Mouse (Mus musculus) v-Abl transformed pro-B cells (cell line): Measurements from ENCODE around the gene Rcl1.

Experiments used
- in situ Hi-C, 2 experiments: fragments of 400-800 bp; cut with MboI; formaldehyde crosslinking; loops; one replicate each; pipeline ENCODE4 v1.15.1; 2025; ENCODE audit not compliant: unreplicated experiment in 2 of 2

The Rcl1 gene

DNA sequence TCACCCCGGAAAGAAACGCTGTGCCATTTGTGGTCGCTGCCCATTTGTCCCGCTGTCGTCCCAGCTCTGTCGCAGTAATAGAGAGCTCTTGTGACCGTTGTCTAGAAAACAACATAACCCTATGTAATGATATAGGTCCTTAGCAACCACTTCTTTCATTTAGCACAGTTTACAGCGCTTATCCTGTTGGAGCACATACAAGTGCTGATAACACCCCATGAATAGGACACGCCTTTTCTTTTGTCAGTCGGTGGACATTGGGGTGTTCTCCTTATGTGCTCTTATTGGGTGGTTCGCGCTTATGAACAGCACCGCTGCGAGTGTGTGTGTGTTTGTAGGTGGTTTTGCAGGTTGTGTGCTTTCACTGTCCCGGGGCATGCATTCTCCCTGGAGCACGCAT, 39.8 kb downstream of the Rcl1 start:
- in situ Hi-C loops, result no loop called here

DNA sequence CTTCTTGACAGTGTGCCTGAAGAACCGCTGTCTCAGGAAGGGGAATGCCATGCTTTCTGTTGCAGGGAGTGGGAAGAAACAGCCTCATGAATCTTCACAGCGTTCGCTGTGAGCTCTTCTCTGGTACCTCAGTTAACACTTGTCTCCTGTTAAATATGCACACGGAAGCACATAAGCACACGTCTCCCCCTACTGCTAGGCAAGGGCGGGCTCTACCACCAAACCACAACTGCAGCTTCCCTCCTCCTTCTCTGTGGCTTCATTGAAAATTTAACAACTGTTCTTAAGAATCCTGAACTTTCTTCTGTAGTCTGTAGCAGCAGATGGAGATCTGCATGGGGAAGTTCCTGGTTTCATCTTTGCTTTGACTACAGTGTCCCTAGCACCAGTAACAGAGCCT, 41.1 kb downstream of the Rcl1 start:
- in situ Hi-C loops, result no loop called here

DNA sequence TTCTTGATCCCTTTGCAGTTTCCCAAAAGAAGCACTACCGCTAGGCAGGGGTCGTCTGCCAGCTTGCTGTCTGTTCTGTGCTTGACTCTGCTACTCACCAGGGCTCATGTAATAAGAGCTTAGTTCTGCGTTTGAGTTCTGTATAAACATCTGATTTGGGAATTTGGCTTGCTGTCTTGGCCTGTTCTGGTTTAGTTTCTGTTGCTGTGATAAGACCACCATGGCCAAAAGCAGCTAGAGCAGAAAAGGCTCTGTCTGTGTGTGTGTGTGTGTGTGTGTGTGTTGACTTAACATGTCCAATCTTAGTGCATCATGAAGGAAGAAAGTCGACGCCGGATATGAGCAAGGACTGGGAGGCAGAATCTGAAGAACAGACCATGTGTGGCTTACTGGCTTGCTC, 44.2 kb downstream of the Rcl1 start:
- in situ Hi-C loops, result no loop called here

DNA sequence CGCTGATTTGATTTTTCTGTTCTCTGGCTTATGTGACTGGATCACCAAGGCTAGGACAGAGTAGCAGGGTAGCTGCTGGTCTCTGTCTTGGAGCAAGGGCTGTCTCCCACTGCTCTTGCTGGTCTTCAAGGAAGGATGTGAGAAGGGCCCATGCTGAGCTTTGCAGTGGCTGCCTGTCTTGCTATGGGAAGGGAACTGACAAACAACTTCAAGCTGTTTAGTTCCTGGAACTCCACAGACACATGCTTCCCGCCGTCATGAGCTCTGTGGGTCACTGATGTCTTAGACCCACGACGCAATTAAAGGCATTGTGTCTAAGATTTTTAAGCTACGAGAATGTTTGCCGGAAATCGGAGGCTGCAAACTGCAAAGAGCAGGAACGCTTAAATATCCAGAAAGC, 45.6 kb downstream of the Rcl1 start:
- in situ Hi-C loops, result no loop called here

DNA sequence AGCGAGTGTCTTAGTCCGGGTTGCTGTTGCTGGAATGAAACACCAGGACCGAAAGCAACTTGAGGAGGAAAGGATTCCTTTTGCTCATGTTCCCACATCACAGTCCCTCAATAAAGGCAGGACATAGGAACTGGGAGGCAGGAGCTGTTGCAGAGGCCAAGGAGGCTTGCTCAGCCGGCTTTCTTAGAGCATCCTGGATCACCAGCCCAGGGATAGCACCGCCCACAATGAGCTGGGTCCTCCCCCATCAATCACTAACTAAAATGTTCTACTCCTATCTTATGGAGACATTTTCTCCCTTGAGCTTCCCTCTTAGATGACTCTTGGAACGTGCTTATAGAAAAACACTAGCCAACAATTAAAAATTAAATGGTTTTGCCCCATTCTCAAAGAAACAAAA, 48.4 kb downstream of the Rcl1 start:
- in situ Hi-C loops, result no loop called here

DNA sequence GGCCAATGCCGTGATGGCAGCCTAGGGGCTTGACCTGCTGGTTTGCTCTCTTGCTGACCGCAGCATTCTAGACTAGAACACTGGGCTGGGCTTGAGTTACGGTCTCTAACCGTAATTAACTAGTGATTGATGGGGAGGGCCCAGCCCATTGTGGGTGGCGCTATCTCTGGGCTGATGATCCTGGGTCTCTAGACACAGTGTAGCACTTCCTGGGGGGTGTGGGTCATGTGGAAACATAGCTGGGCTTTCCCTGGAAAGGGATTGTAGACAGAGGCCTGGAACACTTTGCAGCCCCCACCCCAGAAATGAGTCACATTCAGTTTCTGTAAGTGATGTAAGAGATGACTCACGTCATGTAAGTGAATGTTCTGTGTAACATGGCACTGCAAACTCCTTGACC, 48.9 kb downstream of the Rcl1 start:
- in situ Hi-C loops, result no loop called here

DNA sequence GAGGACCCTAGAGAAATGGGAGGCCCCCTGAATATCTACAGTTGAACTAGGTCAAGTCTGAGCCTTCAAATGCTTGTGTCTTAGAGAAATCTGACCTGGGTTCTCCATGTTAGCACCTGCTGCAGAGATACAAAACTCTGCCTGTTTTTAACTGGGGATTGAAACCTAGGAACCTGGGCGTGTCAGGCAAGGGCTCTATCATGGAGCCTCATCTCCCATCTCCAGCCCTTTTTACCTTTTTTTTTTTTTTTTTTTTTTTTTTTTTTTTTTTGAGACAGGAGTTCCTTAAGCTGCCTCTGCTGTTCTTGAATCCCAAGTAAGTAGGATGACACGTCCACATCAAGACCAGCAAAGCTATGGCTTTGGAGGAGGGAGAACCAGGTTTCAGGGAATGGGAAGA, 50.3 kb downstream of the Rcl1 start:
- in situ Hi-C loops, result no loop called here

DNA sequence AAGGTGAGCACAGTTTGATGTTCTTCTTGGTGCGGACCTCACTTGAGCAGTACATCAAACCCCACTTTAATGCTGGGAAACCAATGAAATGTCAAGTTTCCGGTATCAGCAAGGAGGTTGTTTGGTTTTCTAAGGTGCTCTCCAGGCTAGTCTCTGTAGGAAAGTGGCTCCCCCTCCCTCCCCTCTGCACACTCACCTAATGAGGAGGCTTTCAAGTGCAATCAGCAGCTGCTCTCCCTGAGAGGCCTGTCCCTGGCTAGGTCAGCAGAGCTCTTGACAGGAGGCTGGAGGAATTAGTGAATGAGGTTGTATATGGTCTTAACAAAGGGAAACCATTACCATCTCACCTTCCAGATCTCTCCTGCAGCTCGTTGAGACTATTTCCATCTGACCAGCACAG, 54.4 kb downstream of the Rcl1 start:
- in situ Hi-C loops, result no loop called here

DNA sequence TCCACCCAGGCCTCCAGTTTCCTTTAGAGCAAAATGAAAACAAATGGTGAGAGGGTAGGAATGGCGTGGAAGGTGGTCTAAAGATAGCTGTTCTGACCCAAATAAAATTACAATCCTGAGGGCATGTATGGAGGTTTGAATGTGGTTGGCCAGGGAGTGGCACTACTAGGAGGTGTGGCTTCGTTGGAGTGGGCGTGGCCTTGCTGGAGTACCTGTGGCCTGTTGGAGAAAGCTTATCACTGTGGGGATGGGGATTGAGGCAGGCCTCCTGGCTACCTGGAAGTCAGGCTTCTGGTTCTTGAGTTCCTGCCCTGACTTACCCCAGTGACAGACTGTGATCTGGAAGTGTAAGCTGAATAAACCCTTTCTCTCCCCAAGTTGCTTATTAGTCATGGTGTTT, 55.2 kb downstream of the Rcl1 start:
- in situ Hi-C loops, result no loop called here

DNA sequence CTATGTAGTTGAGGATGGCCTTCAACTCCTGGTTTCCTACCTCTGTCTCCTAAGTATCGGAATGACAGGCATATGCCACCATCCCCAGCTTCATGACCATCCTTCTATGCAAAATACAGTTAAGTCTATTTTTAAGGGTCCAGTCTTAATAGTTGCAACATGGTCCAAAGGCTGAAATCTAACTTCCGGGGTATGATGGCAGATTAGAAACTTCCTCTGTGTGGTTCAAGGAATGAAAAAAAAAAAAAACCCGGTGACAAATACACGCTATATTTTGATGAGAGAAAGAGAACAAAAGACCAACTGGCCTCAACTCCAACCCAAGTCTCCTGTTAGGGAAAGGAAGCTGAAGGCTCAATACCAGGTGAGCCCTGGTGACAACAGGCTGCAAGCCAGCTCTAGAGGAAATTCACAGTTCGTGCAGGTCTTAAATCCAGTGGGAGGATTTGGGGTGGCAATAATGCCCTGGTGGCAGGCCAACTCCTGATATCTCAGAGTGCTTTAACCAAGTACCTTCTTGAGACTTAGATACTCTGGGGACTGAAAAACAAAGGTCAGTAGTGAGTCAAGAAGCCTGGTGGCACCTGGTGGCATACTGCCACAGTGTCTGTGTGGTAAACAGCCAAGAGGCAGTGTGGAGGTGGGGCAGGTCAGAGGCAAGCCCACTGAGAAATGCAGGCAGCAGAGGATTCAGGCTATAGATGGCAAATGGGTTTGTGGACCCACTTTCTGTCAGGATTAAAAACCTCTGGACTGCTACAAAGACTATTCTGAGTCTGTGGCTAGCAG, 56.7 kb downstream of the Rcl1 start:
- in situ Hi-C loops, result no loop called here

DNA sequence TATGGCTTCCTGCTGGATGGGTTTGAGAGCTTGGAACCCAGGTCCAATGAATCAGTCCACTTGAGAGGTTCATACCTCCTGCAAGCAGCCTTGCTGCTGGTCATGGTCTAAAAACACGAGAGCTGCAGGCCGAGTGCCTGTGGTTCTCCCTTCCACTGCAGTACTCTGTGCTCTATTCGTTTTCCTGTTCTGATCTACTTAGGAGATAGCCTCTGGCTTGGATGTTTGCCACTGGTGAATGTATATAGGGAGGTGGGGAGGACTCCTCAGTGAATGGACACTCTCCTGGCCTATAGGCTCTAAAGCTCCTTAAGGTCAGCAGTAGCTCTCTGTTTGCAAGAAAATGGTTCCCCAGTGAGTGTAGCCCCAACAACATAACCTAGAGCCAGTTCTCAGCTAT, 57.3 kb downstream of the Rcl1 start:
- in situ Hi-C loops, result no loop called here

DNA sequence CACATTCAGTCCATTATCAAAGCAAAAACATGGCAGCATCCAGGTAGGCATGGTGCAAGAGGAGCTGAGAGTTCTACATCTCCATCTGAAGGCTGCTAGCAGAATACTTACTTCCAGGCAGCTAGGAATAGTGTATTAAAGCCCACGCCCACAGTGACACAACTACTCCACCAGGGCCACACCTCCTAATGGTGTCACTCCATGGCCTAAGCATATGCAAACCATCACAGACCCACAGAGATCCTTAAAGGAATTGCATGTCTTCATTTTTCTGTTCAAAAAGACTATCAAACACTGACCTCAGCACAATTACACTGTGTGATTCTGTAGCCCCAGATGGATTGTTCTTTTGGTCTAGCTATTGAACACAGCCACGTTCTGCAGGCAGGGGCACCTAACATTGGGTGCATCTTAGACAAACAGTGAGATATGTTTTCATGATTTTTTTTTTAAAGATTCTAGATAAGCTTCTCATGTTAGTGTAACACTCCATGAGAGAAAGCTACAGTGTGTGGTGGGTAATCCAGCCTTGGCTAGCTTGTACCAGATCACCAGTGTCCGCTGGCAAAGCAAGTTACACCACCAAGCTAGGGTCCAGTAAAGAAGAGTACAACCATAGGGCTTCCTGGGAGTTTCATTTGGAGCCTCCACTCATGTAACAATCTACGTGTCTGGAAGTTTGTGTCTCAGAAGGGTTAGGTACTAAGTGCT, 62.8 kb downstream of the Rcl1 start:
- in situ Hi-C loops, result no loop called here

DNA sequence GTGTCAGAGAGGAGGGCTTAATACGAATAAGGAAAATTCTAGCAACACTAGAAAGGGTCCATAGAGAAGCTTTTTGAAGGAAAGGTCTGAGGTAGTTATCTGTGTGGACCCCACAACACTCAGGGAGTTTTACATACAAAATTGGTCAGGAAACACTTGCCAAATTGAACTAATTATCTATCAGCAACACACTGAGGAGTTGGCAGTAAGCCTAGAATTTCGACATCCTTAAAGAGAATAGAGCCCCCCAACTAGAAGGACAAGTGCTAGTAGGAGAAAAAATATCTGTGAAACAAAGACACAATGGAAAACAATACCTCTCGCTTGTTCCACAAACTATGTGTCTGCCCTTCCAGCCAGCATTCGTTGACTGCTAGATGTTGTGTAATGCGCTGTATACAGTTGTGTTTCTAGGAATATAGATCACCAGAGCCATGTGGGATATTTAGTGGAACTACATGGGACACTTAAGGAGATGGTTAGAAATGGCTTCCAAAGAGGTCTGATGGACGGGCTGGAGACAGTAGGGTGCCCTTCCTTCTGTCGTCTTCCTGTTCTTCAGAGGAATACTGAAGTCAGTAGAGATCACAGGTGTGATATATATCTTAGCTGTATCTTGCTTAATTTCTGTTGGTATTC, 63.5 kb downstream of the Rcl1 start:
- in situ Hi-C loops, result no loop called here

DNA sequence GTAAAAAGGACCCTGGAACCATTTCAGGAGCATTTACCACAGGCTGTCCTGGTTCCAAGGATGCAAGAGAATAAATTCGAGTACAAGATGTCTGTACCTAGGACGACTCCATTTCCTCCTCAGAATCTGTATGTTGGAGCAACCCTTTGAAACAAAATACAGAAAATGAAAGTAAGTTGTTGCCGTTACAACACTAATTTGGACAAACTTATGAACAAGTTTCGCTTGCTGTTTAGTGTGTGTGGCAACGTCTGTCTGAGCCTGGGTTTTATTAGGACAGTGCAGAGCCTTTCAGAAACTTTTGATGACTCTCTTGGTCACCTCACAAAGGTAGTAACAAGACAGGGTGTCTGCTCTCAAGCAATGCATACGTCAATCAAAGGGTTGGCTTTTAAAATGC, 66.8 kb downstream of the Rcl1 start:
- in situ Hi-C loops, result no loop called here

DNA sequence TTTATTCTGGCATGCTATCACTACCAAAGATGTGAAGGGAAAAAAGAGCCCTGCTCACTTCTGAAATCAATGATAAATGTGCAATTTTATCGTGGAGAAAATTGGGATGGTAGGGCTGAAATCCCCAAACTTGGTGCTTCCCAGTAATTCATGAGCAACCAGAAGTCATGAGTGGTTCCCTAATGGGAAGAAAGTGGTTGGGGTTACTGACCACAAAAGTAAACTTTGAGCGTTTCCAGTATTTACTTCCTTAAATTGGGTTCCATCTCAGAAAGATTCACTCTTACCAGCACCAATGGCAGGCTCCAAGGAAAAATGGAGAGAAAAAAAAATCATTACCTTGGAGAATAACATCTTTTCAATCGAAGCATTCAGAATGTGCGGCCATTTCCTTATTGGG, 79.2 kb downstream of the Rcl1 start:
- in situ Hi-C loops, result no loop called here

DNA sequence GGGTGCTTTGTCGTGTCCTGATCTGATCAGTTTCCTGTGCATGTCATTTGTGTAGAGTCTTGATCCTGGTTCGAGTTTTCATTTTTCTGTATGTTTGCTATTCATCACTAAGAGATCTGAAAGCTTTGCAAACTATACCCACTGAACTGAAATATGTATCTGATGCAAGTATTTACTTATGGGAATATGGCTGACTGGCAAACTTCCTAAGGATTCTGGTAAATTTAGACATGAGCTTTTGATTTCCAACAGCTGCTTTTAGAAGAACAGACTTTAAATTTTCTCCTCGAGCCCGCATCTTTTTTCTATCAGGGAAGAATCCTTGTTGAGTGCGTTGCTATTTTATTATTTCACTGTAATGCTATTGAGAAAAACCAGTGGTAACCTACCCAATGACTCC, 81.0 kb downstream of the Rcl1 start:
- in situ Hi-C loops, result no loop called here

DNA sequence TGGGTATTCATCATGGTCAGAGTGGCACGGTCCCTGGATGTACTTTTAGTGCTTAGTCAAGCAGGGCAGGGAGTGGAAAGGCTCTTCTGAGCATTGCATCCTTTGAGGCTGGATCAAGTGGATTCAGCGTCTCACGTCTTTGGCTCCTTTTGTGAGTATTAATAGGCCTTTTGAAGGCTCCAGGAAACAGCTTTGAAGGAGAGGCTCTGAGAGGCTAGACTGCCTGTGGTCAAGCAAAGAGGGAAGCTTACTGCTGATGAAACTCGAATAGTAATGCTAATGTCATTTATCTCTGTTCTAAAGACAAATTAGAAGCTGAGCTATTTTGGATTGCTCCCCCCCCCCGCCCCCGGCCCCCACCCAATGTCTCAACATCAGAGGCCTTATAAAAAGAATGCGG, 83.9 kb downstream of the Rcl1 start:
- in situ Hi-C loops, result no loop called here

DNA sequence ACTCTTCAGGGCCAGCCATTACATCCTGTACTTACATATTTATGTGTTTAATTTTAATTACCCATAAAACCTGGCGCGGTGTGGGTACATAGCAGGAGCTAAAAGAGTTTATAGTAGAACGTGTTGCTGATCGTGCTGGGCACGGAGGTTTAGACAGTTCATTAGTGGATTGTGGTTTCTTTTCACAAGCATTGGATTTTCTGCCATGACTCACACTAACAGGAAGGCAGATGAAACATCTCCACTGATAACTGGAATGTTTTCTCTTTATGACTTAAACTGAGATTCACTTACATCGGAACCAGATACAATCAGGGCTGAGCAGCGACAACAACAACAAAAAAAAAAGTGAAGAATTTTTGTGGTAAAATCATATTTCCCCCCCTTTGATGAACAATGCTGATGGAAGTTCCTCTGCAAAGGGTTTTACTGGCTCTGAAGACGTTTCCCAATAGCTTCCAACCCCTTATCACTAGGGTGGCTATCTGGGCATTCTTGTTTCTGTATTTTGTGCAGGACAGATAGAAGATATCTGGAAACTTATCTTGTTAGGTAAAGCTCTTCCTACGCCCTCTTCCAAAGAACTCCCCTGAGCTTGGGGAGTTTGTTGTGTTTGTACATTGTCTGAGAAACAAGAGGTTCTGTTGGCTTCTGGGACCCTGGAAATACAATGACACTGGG, 84.5 kb downstream of the Rcl1 start:
- in situ Hi-C loops, result no loop called here

DNA sequence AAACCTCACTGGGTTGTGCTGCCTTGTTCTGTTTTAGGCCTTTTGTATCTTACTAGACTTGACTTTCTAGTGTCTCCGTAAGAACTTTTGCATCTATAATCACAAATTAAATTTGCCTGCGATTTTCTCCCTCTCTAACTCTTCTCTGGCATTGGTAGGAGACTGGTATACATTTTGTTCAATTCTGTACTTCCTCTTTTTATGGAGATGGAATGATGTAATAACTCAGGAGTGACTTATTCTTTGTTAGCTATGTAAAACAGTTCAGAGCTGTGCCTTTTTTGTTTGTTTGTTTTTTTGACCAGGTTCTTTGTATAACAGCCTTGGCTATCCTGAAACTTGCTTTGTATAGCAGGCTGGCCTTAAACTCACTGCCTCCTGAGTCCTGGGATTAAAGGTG, 87.7 kb downstream of the Rcl1 start:
- in situ Hi-C loops, result no loop called here
